Mouse (Mus musculus) MEL (cell line): Measurements from ENCODE around the gene Bmp8a. TPM values are rescaled to one million over a fixed set of nuclear protein-coding genes. Genes with fewer than 3 reads are reported as not detected.

Experiments
- DNase-seq: peaks from one replicate; pipeline ENCODE4 v3.0.0; 2011; ENCODE audit warnings: low read depth, low spot score
- H3K27ac ChIP-seq: 2 replicates; pipeline ENCODE4 v1.5.1; 2012; ENCODE audit warnings: low read depth, mild to moderate bottlenecking, control low read depth, low read length, moderate library complexity; ENCODE audit not compliant: control insufficient read depth
- H3K27me3 ChIP-seq, 2 experiments: fragments of 150-350 bp in 1 of 2; sonication (generic) in 1 of 2; 2 replicates each; pipeline ENCODE4 v1.6.1; 2012; ENCODE audit warnings: low read length in 2 of 2, mild to moderate bottlenecking in 2 of 2, improper control_type of control experiment in 1 of 2, moderate library complexity in 1 of 2; ENCODE audit not compliant: insufficient read depth in 2 of 2, control insufficient read depth in 1 of 2
- H3K36me3 ChIP-seq, 2 experiments: 2 replicates each; pipeline ENCODE4 v1.6.1; 2012 to 2014; ENCODE audit warnings: low read length in 2 of 2, improper control_type of control experiment in 1 of 2, inconsistent platforms in 1 of 2, mild to moderate bottlenecking in 1 of 2; ENCODE audit not compliant: insufficient read depth in 2 of 2, control insufficient read depth in 1 of 2
- H3K4me1 ChIP-seq, 2 experiments: fragments of 150-350 bp in 1 of 2; sonication (generic) in 1 of 2; 2 replicates each; pipeline ENCODE4 v1.6.1; 2012; ENCODE audit warnings: low read length in 2 of 2, improper control_type of control experiment in 1 of 2, mild to moderate bottlenecking in 1 of 2; ENCODE audit not compliant: insufficient read depth in 2 of 2, control insufficient read depth in 1 of 2
- H3K4me3 ChIP-seq, 2 experiments: fragments of 150-350 bp in 1 of 2; sonication (generic) in 1 of 2; 2 replicates each; pipeline ENCODE4 v1.5.1; 2012; ENCODE audit warnings: low read depth in 2 of 2, low read length in 2 of 2, mild to moderate bottlenecking in 2 of 2, moderate library complexity in 2 of 2, control low read depth in 1 of 2, improper control_type of control experiment in 1 of 2; ENCODE audit not compliant: control insufficient read depth in 1 of 2, insufficient read depth in 1 of 2
- H3K79me2 ChIP-seq: 2 replicates; pipeline ENCODE4 v1.6.1; 2012; ENCODE audit warnings: mild to moderate bottlenecking, low read length, moderate library complexity; ENCODE audit not compliant: control insufficient read depth, poor library complexity, insufficient read depth
- H3K9ac ChIP-seq: 2 replicates; pipeline ENCODE4 v1.6.1; 2012; ENCODE audit warnings: low read depth, mild to moderate bottlenecking, control low read depth, low read length, moderate library complexity; ENCODE audit not compliant: control insufficient read depth, poor library complexity, severe bottlenecking
- H3K9me3 ChIP-seq: fragments of 150-350 bp; sonication (generic); replicated peaks from 2 replicates; pipeline ENCODE4 v1.6.1; 2012; ENCODE audit warnings: mild to moderate bottlenecking, low read length, improper control_type of control experiment, moderate library complexity; ENCODE audit not compliant: insufficient read depth
- CHD2 ChIP-seq: IDR thresholded peaks from 2 replicates; pipeline ENCODE4 v1.6.1; 2011; ENCODE audit warnings: low read length, improper control_type of control experiment
- CTCF ChIP-seq, 3 experiments: IDR thresholded peaks in 2 of 3; conservative IDR thresholded peaks in 1 of 3; 2 replicates each; pipeline ENCODE4 v1.5.1; 2011 to 2012; ENCODE audit warnings: low read length in 3 of 3, low read depth in 2 of 3, mild to moderate bottlenecking in 2 of 3, improper control_type of control experiment in 1 of 3, inconsistent platforms in 1 of 3, mixed read lengths in 1 of 3, moderate library complexity in 1 of 3; ENCODE audit not compliant: control insufficient read depth in 1 of 3, insufficient read depth in 1 of 3, poor library complexity in 1 of 3, severe bottlenecking in 1 of 3
- E2F4 ChIP-seq: IDR thresholded peaks from 2 replicates; pipeline ENCODE4 v1.6.1; 2011; ENCODE audit warnings: low read depth, low read length, improper control_type of control experiment, borderline replicate concordance
- EP300 ChIP-seq, 2 experiments: IDR thresholded peaks; 2 replicates each; pipeline ENCODE4 v1.6.1; 2011; ENCODE audit warnings: improper control_type of control experiment in 2 of 2, low read length in 2 of 2, low read depth in 1 of 2, mild to moderate bottlenecking in 1 of 2
- ETS1 ChIP-seq: IDR thresholded peaks from 2 replicates; pipeline ENCODE4 v1.6.1; 2012; ENCODE audit warnings: low read depth, mild to moderate bottlenecking, inconsistent platforms, low read length, improper control_type of control experiment, moderate library complexity
- GABPA ChIP-seq: IDR thresholded peaks from 2 replicates; pipeline ENCODE4 v1.6.1; 2012; ENCODE audit warnings: low read depth, mild to moderate bottlenecking, inconsistent platforms, low read length, improper control_type of control experiment, moderate library complexity
- HCFC1 ChIP-seq: IDR thresholded peaks from 2 replicates; pipeline ENCODE4 v1.6.1; 2012; ENCODE audit warnings: low read depth, mild to moderate bottlenecking, inconsistent platforms, low read length, improper control_type of control experiment, moderate library complexity
- JUND ChIP-seq: IDR thresholded peaks from 2 replicates; pipeline ENCODE4 v1.6.1; 2011; ENCODE audit warnings: low read depth, mild to moderate bottlenecking, improper control_type of control experiment, low read length
- MAFK ChIP-seq: IDR thresholded peaks from 2 replicates; pipeline ENCODE4 v1.6.1; 2011; ENCODE audit warnings: low read depth, mild to moderate bottlenecking, low read length, improper control_type of control experiment, borderline replicate concordance
- MAX ChIP-seq: IDR thresholded peaks from 2 replicates; pipeline ENCODE4 v1.6.1; 2011; ENCODE audit warnings: low read length, improper control_type of control experiment
- MAZ ChIP-seq: IDR thresholded peaks from 2 replicates; pipeline ENCODE4 v1.6.1; 2012; ENCODE audit warnings: low read depth, mild to moderate bottlenecking, inconsistent platforms, low read length, improper control_type of control experiment
- MEF2A ChIP-seq: IDR thresholded peaks from 2 replicates; pipeline ENCODE4 v1.6.1; 2014; ENCODE audit warnings: low read depth, mild to moderate bottlenecking, inconsistent platforms, low read length, improper control_type of control experiment; ENCODE audit not compliant: poor library complexity, insufficient replicate concordance, severe bottlenecking; ENCODE audit errors: extremely low read depth
- MXI1 ChIP-seq: IDR thresholded peaks from 2 replicates; pipeline ENCODE4 v1.6.1; 2011; ENCODE audit warnings: mild to moderate bottlenecking, low read depth, low read length, improper control_type of control experiment
- MYB ChIP-seq: IDR thresholded peaks from 2 replicates; pipeline ENCODE4 v1.6.1; 2011; ENCODE audit warnings: mild to moderate bottlenecking, low read depth, low read length, improper control_type of control experiment
- NRF1 ChIP-seq: IDR thresholded peaks from 2 replicates; pipeline ENCODE4 v1.6.1; 2014; ENCODE audit warnings: low read depth, mild to moderate bottlenecking, inconsistent platforms, low read length, improper control_type of control experiment, moderate library complexity; ENCODE audit not compliant: poor library complexity, insufficient read depth, severe bottlenecking
- POLR2AphosphoS2 ChIP-seq: IDR thresholded peaks from 2 replicates; pipeline ENCODE4 v1.6.1; 2011; ENCODE audit warnings: low read length, improper control_type of control experiment
- POLR2AphosphoS5 ChIP-seq: IDR thresholded peaks from 2 replicates; pipeline ENCODE4 v1.6.1; 2012; ENCODE audit warnings: low read depth, borderline replicate concordance, mild to moderate bottlenecking, inconsistent platforms, low read length, moderate library complexity, mixed read lengths
- RAD21 ChIP-seq: IDR thresholded peaks from 2 replicates; pipeline ENCODE4 v1.6.1; 2011; ENCODE audit warnings: mild to moderate bottlenecking, low read depth, low read length, improper control_type of control experiment
- SMC3 ChIP-seq: IDR thresholded peaks from 2 replicates; pipeline ENCODE4 v1.6.1; 2011; ENCODE audit warnings: low read depth, low read length, improper control_type of control experiment
- TAL1 ChIP-seq: IDR thresholded peaks from 2 replicates; pipeline ENCODE4 v1.6.1; 2012; ENCODE audit warnings: mild to moderate bottlenecking, inconsistent platforms, low read length, moderate library complexity, mixed read lengths
- TBP ChIP-seq: IDR thresholded peaks from 2 replicates; pipeline ENCODE4 v1.8.0; 2011; ENCODE audit warnings: low read depth, low read length, improper control_type of control experiment
- UBTF ChIP-seq: IDR thresholded peaks from 2 replicates; pipeline ENCODE4 v1.6.1; 2012; ENCODE audit warnings: low read depth, mild to moderate bottlenecking, inconsistent platforms, low read length, improper control_type of control experiment, moderate library complexity, borderline replicate concordance; ENCODE audit not compliant: insufficient read depth
- USF1 ChIP-seq: IDR thresholded peaks from 2 replicates; pipeline ENCODE4 v1.6.1; 2014; ENCODE audit warnings: low read depth, mild to moderate bottlenecking, inconsistent platforms, low read length, improper control_type of control experiment, moderate library complexity
- USF2 ChIP-seq, 2 experiments: IDR thresholded peaks; 2 replicates each; pipeline ENCODE4 v1.6.1; 2011 to 2012; ENCODE audit warnings: improper control_type of control experiment in 2 of 2, low read length in 2 of 2, borderline replicate concordance in 1 of 2, inconsistent platforms in 1 of 2, low read depth in 1 of 2, mild to moderate bottlenecking in 1 of 2; ENCODE audit not compliant: insufficient read depth in 1 of 2
- ZC3H11A ChIP-seq: IDR thresholded peaks from 2 replicates; pipeline ENCODE4 v1.6.1; 2012; ENCODE audit warnings: low read depth, mild to moderate bottlenecking, inconsistent platforms, low read length, improper control_type of control experiment
- ZMIZ1 ChIP-seq: IDR thresholded peaks from 2 replicates; pipeline ENCODE4 v1.6.1; 2012; ENCODE audit warnings: low read depth, mild to moderate bottlenecking, inconsistent platforms, low read length, improper control_type of control experiment, moderate library complexity
- ZNF384 ChIP-seq: IDR thresholded peaks from 2 replicates; pipeline ENCODE4 v1.6.1; 2012; ENCODE audit warnings: low read depth, mild to moderate bottlenecking, inconsistent platforms, low read length, improper control_type of control experiment
- polyA plus RNA-seq, 2 experiments: library from polyadenylated mRNA; stranded (reverse) in 1 of 2; unstranded in 1 of 2; fragments of >175 nt in 1 of 2; fragments of >200 nt in 1 of 2; gene quantifications; 2 replicates each; pipeline versions ENCODE4 v1.2.1 to v1.2.4; 2012; ENCODE audit warnings: low replicate concordance in 2 of 2, low read depth in 1 of 2; ENCODE audit not compliant: insufficient read length in 2 of 2, insufficient read depth in 1 of 2, missing spikeins in 1 of 2
- total RNA-seq: library from RNA; depleted of rRNA; stranded (reverse); fragments of 300-350 nt; gene quantifications from 2 replicates; pipeline ENCODE4 v1.2.3, GENCODE M21; 2012

Gene Bmp8a
- total and polyA plus RNA-seq, 3 experiments: 0.19 to 0.43 TPM; not detected in 1

GRCm38 (mm10) chr4:123376031-123376430 lies 33.0 kb upstream of the Bmp8a start:
- TF ChIP-seq E2F4: no peak
- TF ChIP-seq CHD2: no peak
- no peak for TF ChIP-seq MAZ
- TF ChIP-seq TAL1: no peak
- no peak for TF ChIP-seq CTCF (IDR thresholded peaks at IDR 0.05 in 2 of 3, conservative IDR thresholded peaks at IDR 0.05 in 1 of 3; ENCODE audit: control insufficient read depth in 1 of 3, insufficient read depth in 1 of 3, low read depth in 2 of 3, low read length in 3 of 3, poor library complexity in 1 of 3, severe bottlenecking in 1 of 3)
- TF ChIP-seq ZC3H11A: no peak
- TF ChIP-seq UBTF: no peak
- no peak for TF ChIP-seq MXI1
- TF ChIP-seq SMC3: no peak
- TF ChIP-seq POLR2AphosphoS2: no peak
- TF ChIP-seq TBP: no peak
- no peak for TF ChIP-seq NRF1
- TF ChIP-seq USF1: no peak
- no peak for TF ChIP-seq POLR2AphosphoS5
- no peak for TF ChIP-seq HCFC1
- no peak for TF ChIP-seq MAX
- no peak for TF ChIP-seq GABPA
- TF ChIP-seq MYB: no peak
- Histone ChIP-seq H3K36me3 (peaks cover 0 to 40% of the 10 kb centered on the region in 2 experiments; a peak in 2 of 4 replicates), H3K4me1 (no peaks in the 10 kb centered on the region), H3K9me3 (no peaks in the 10 kb centered on the region), H3K27ac (no peak overlapping the region), H3K79me2 (no peaks in the 10 kb centered on the region), H3K4me3 (no peak overlapping the region), H3K27me3 (no peaks in the 10 kb centered on the region), H3K9ac (no peak overlapping the region)
- no peak for DNase-seq

- TF ChIP-seq RAD21 (no peak), ZNF384 (no peak), ZMIZ1 (no peak), MYB (no peak), UBTF (no peak), MAFK (no peak), TBP (no peak), GABPA (no peak), JUND (no peak), USF2 (IDR thresholded peaks at IDR 0.05; ENCODE audit: borderline replicate concordance in 1 of 2, insufficient read depth in 1 of 2, low read depth in 1 of 2, low read length in 2 of 2) (no peak), EP300 (IDR thresholded peaks at IDR 0.05; ENCODE audit: low read depth in 1 of 2, low read length in 2 of 2) (no peak), MEF2A (no peak), SMC3 (no peak), ETS1 (no peak)
- Histone ChIP-seq H3K4me3 (no peak overlapping the region), H3K4me1 (no peaks in the 10 kb centered on the region), H3K9ac (no peak overlapping the region), H3K79me2 (no peaks in the 10 kb centered on the region), H3K9me3 (no peaks in the 10 kb centered on the region), H3K27me3 (no peaks in the 10 kb centered on the region), H3K36me3 (peaks cover 0 to 39% of the 10 kb centered on the region in 2 experiments; a peak in 2 of 4 replicates), H3K27ac (no peak overlapping the region)
- no peak for DNase-seq
Observed at GRCm38 (mm10) chr4:123374316-123375008, 31.4 kb upstream of the Bmp8a start.
